8 mouse cellular contexts compared by ENCODE assay signal in genomic region chr2:118479550-118479909, GRCm38 (mm10). TPM values are rescaled to one million over a fixed set of nuclear protein-coding genes. Genes with fewer than 3 reads are reported as not detected.
DNase-seq lines count a peak whose midpoint lies in the region; ATAC-seq lines count a peak whose summit lies in the region.

Srp14 (minus strand) TSS chr2:118479711.

- H3K36me3 ChIP-seq in hindbrain, embryonic 11.5 days (ENCODE audit: control insufficient read depth, insufficient read depth, low read length): no peaks in the 10 kb centered on the region

- 0% methylated on average over 25 of the region's 35 CpGs for WGBS in hindbrain, embryonic 11.5 days

- peak; percentile 95 for ATAC-seq in hindbrain, embryonic 11.5 days (ENCODE audit: low FRiP score)

- DNase-seq in Muller cell, postnatal 12 days (ENCODE audit: inconsistent ontology term): peak; percentile 96
- peak; percentile 94 for DNase-seq in cerebellum, adult 9-11 months
- peak; percentile 83 to 95 for DNase-seq in frontal cortex, adult 2 months (ENCODE audit: extremely low spot score in 1 of 2, low spot score in 1 of 2)
- DNase-seq in hindbrain, embryonic 11.5 days (ENCODE audit: low spot score): peak; percentile 98
- DNase-seq in layer of hippocampus, postnatal 10 days (ENCODE audit: low spot score in 2 of 2): peak; percentile 88 to 89
- peak; percentile 96 for DNase-seq in lung, postnatal 10 days
- peak; percentile 90 for DNase-seq in ovary, postnatal 36 days (ENCODE audit: low spot score)
- DNase-seq in thymus, postnatal 25 days: peak; percentile 91

- peaks cover 6% of the 10 kb centered on the region for H3K4me1 ChIP-seq in hindbrain, embryonic 11.5 days (replicated peaks; ENCODE audit: control insufficient read depth, insufficient read depth, low read length)

- H3K9ac ChIP-seq in hindbrain, embryonic 11.5 days (ENCODE audit: low read depth, low read length): peak within 1 kb of the TSS; percentile 87

- H3K9me3 ChIP-seq in hindbrain, embryonic 11.5 days (ENCODE audit: control insufficient read depth, low read length): no peaks in the 10 kb centered on the region

- H3K27ac ChIP-seq in hindbrain, embryonic 11.5 days (ENCODE audit: low read depth, low read length): peak within 1 kb of the TSS; percentile 76

- peak within 1 kb of the TSS; percentile 61 for H3K4me2 ChIP-seq in hindbrain, embryonic 11.5 days (replicated peaks; ENCODE audit: low read depth, low read length)

- no peaks in the 10 kb centered on the region for H3K27me3 ChIP-seq in hindbrain, embryonic 11.5 days (ENCODE audit: control insufficient read depth, insufficient read depth, low read length)

- peak within 1 kb of the TSS; percentile 80 for H3K4me3 ChIP-seq in hindbrain, embryonic 11.5 days (ENCODE audit: low read depth, low read length)

RNA-seq across cellular contexts. Expression of gene Srp14, which starts in this region (rescaled TPM):
- polyA plus RNA-seq in frontal cortex, adult 2 months (2012; rRNA removed): 232 and 234 TPM in 2 replicates
- polyA plus RNA-seq in hindbrain, embryonic 11.5 days (2014; fragmentation: Nextera tagmentation; extraction: Ambion mirVana): 304 and 306 TPM in 2 replicates
- 100 to 1,000 TPM; 171 to 194 TPM for total RNA-seq in layer of hippocampus, postnatal 10 days (2021)

Comparison
In these comparisons a context has a peak if more than half of its experiments do, and no peak if none do; other contexts are left out.
1. Peak in every context shown above with its lines: DNase-seq, ATAC-seq, H3K4me3 ChIP-seq and H3K27ac ChIP-seq.